Mouse (Mus musculus) neutrophil, adult 5-6 weeks (primary cell): ENCODE data around the gene Tjap1. TPM values are rescaled to one million over a fixed set of nuclear protein-coding genes. Genes with fewer than 3 reads are reported as not detected.
A peak's percentile ranks its signal among the peaks of the same experiment; 100 is the strongest.

ENCODE experiments used
- ATAC-seq: fragments of 151-379, 151-347 bp; 2 replicates; pipeline ENCODE4 v1.8.0; 2017; ENCODE audit warnings: mild to moderate bottlenecking, moderate TSS enrichment; ENCODE audit not compliant: insufficient number of reproducible peaks, poor library complexity, low FRiP score, severe bottlenecking; ENCODE audit errors: extremely low read depth
- total RNA-seq: library from RNA; stranded (forward); fragments of 200-1000 nt; gene quantifications from 2 replicates; pipeline ENCODE4 v1.2.3, GENCODE M21; 2017

Tjap1 gene
- total RNA-seq, 1 experiment from 2014 or later = 17.2 TPM

DNA sequence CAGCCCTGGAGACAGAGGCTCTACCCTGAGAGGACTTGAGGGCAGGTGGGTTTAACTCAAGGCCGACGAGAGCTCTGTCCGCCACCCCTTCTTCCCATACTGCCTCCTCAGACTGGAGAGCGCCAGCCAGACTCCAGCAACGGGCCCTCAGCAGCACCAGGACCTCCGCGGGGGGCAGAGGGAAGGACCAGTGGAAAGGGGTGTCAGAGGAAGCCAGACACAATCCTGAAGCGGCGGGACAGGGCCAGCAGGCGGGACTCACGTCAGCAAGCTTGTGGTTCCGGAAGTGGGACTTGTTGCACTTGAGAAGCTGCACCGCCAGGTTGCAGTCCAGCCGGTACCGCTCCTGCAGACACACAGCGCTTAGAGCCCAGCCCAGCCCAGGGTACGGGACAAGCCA lies 23.2 kb downstream of the Tjap1 start:
- ATAC-seq = no peak

DNA sequence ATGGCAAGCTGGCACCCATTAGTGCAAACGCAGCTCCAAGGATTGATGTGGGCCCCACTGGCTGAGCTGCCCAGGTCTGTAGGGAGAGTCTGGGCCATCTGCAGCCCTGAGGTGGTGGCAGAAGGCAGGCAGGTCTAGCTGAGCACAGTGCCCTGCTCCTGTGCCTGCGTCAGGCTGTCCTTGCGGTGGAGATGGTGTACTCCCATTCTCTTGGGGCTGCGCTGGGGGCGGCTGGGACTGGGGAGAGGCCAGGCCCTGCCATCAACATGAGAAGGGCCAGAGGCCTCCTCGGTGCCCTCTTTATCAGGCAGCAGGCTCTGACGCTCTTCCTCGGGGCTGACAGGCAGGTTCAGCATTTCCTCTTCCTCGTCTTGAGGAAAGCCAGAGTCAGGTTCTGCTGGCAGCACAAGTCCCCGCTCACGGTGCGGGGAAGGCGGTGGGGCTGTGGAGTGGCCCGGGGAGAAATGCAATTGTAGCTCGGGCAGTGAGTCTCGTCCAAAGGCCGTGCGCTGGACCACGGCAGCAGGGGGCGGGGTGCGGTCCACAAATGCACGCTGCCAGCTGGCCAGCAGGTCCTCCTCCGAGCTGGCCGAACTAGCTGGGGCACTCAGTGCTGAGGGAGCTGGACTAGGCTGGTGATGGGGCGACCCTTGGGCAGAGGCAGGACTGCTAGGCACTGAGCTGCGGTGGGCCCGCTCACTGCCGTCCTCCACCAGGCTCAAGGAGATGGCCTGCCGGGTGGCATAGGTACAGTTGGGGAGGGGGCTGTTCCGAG lies 24.4 kb downstream of the Tjap1 start:
- no peak for ATAC-seq

DNA sequence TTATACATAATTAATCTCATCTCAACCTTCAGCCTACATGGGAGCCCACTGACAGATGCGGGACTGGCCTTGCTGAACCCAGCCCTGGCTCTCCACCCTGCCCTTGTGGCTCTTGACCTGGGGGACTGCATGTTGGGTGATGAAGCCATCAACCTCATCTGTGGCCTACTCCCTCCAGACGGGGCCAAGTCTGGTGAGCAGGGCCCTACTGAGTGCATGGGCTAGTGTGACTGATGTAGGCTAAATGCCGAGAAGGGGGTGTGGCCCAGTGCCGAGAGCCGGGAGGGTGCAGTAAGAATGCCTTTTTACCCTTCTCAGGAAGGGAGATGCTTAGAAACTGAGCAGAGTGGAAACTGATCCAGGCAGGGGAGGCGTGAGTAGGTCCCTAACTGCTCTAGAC lies 27.7 kb downstream of the Tjap1 start:
- ATAC-seq = no peak

DNA sequence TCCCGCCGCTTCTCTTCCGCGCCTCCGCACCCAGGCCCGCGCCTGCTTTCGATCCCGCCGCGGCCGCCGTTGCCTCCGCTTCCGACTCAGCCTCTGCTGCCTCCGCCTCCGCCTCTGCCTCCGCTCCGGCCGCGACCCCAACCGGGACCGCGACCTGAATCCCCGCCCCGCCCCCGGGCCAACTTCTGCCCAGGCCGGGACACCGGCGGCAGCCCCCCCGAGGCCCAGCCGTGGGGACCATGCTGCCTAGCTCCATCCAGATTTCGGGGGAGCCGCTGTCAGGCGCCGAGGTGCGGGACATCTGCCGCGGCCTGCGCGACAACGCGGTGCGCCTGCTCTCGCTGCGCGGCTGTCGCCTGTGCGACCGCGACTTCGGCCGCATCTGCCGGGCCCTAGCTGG lies 28.7 kb downstream of the Tjap1 start:
- ATAC-seq = no peak

DNA sequence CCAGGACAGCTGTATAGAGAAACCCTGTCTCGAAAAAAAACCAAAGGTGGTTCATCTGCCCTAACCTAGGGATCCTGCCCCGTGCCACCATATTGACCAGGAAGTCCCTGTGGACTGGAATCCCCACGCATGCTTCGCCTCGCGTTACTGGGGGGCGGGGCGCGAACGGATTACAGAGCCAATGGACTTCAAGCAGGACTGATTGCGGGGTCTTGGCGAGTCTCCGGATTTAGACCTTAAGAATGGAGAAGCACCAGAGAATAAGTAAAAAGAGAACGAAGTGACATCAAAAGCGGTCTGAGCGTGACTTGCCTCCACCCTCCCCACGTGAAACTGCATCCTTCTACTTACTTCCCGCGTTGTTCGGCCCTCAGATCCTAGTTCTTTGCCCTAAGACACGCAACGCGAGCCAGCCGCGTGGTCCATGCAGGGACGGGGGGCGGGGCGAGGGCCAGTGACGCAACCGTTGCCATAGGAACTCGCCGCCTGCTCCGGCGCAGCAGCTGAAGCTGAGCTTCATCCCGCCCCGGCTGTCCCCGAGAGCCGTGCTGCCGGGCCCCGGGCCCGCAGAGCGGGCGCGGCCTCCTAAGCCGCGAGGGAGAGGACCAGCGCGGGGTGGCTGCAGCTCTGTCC lies 29.3 kb downstream of the Tjap1 start, which contains the start of gene Lrrc73:
Lrrc73 (plus strand) TSS at position 80 of the 633 bp plus-strand sequence.
- peak; percentile 59 for ATAC-seq

DNA sequence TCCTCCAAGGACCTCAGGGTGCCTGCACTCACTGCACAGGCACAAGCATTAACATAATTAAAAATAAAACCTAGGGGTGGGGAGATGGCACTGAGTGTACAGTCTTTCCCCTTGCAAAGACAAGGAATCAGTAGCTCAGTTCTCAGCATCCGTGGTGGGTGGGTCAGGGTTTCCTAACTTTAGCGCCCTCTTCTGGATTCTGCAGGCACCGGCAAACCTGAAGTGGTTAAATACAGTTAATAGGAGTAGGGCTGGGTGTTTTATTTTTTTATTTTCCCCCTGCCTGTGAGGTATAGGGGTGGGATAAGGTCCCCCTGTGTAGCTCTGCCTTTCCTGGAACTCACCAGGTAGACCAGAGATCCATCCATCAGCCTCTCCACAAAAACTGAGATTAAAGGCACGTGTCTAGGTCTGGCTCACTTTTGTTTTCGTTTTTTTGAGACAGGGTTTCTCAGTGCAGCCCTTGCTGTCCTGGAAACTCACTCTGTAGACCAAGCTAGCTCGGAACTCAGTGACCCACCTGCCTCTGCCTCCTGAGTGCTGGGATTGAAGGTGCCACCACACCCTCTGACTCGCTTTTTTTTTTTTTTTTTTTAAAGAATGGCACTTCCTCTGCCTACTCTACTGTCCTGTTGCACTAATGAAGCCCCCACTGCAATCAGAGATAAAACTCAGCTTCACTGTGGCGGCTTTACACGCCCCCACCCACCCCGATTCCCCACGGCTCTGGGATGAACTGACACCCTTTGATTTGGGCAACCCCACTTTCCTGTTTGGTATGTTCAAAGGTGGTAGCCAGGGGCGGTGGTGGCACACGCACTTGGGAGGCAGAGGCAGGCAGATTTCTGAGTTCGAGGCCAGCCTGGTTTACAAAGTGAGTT lies 30.0 kb downstream of the Tjap1 start:
- no peak for ATAC-seq

DNA sequence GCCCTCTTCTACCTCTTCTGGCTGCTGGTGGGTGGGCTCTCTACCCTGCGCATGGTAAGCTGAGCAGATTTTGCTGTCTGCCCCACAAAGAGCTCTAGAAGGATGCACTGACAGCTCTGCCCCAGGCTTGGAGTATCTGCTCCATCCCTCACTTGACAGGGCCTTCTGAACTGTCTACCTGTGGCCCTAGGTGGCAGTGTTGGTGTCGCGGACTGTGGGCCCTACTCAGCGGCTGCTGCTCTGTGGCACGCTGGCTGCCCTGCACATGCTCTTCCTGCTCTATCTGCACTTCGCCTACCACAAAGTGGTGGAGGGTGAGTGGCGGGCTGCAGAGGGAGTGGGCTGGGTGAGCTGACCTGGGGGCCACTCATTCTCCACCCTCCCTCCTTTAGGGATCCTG lies 31.7 kb downstream of the Tjap1 start:
- ATAC-seq = no peak

DNA sequence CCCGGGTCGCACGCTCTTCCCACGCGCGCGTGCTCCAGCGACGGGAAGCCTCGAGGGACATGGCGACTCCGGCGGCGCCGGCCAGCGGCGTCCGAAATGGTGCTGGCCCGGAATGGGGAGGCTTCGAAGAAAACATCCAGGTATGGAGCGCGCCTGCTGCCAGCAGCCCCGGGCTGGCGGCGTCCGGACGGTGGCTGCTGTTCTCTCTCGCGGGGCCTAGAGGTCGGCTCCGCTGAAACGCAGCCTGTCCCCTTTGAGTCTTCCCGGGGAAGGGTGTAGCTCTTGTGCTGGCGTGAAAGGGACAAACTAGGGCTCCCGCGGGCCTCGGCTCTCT lies 34.7 kb downstream of the Tjap1 start:
- no peak for ATAC-seq

DNA sequence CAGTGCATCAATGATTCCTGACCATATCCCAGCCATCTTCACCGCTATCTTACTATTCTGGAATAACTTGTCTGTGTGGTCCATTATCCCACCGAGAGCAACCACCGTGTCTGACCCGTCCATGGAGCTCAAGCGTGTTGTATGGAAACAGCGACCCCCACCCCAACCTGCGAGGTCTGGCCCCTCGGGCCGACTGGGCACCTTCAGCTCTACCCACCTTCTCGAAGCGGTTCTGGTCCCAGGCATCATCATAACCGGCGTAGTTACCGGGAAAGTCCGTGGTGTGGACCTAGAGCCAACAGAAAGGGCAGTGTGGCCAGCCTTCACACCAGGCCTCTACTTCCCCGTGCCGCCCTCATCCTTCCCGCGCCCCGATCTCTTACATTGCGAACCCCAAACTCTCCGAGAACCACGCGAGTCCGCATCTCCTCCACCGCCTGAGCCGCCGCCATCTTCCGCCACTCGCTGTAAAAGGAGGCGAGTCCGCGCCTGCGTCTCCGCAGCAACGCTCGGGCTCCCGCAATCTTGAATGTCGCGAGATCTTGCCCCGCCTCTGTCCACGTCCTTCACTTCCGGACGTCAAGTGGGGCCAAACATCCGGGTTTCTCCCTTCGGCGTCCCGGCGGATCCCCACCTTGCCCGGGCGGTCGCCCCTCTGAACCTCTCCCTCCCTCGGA lies 35.2 kb downstream of the Tjap1 start, which contains the start of the genes Polr1c and Yipf3:
Polr1c (minus strand) TSS at position 543 of the 677 bp plus-strand sequence.
Yipf3 (plus strand) TSS at position 569 of the 677 bp plus-strand sequence.
- peak; percentile 87 for ATAC-seq

DNA sequence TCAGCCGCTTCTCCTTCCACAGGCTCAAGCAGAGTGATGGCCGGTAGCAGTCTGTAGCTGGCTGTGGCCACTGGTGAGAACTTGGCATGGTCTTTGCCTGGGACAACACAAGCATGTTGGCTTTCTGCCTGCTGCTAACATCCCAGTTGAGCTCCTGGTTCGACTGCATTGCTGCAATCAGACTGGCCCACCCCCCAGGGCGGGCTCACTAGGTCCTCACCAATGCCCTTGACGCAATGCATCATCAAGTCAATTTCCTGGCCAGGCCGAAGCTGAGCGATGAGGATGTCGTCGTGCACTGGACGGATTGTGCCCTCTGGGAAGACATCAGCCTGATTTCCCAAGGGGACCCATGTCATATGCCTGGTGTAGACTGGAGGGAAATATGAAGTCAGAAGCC lies 38.2 kb downstream of the Tjap1 start:
- ATAC-seq = no peak

DNA sequence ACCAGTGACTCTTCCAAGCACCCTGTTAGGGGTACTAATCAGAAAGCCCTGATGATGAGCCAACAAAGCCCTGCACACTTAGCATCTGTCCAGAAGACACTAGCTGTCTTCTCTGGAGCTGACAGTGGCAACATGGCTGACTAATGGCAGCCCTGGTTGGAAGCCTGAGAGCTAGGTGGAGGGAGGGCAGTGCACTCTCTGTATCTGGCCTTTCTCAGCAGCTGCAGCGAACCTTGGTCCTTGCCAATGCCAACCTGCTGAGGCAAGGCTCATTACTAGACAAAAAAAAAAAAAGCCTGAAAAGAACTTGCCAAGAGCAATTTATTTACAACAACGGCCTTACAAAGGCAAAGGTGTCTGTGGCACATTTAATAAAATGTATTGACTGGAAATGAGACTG lies 39.2 kb downstream of the Tjap1 start:
- no peak for ATAC-seq

DNA sequence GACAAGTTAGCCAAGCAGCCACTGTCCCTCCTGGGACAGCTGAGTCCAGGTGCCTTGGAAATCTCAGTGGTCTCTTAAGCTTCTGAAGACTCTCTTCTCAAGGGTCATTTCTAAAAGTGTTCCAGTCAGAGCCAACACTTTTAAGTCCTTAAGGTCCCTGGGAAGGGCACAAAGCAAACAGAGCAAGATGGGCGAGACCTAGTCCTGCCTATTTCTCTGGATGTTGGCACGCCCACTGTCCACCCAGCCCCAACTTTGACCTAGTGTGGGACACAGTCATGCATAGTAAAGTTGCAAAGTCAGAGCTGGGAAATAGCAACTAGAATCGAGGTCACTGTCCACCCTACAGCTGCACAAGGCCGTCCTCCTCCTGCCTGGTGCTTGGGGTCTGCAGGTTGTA lies 39.8 kb downstream of the Tjap1 start:
- no peak for ATAC-seq

DNA sequence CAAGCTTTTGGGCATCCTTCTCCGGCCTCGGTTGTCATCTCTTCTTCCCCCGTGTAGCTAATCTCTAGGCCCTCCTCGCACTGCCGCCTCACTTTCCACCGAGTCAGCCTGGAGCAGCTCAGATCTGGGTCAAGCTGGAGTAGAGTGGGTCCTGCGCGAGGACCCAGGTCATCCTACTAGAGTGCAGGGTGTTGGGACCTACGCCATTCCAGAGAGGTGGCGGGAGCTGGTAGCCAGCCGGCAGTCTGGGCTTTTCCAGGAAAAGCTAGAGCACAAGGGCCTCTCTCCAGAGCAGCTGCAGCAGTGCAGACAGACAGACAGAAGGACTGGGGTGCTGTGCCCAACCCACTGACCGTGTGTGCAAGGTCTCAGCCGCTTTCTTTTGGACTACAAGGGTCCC lies 40.6 kb downstream of the Tjap1 start:
- no peak for ATAC-seq

DNA sequence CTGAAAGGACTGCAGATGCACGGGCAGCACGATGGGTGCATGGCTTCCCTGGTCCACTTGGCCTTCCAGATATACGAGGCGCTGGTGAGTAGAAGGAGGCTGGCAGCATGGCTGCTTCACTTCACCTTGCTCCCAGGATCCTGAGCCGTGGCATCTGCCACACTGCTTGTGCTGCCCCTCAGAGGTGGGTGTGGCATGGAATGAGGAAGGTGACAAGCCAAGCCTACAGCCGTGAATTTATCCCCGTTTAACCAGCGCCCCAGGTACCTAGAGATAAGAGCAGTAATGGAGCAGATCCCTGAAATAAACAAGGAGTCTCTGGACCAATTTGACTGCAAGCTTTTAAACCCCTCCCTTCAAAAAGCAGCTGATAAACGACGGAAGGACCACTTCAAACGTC lies 41.4 kb downstream of the Tjap1 start:
- no peak for ATAC-seq

DNA sequence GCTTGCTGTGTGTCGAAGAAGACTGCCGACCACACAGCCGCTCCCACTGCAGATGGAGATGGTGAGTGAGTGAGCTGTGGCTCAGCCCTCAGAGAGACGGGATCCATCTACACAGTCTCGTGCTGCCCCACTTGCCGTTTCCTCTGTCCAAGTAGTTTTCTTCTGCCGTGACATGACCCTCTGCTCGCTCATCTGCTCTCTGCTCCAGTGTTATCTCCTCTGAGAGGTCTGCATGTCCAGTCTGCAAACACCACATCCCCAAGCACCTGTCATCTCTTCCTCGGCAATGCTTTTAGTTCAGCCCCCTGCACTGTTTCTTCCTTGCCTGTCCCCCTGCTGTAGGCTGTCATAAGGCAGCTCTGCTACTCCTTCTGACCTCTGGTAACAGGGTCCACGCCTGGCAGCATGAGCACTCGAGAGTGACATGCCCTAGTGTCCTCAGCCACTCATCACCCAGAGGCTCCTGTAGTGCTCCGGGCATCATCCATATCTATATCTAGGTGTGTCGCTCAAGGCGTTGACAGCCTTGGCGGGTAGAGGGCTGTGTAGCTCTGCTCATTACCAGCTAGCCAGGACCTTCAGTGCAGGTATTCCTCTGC lies 43.2 kb downstream of the Tjap1 start:
- no peak for ATAC-seq

DNA sequence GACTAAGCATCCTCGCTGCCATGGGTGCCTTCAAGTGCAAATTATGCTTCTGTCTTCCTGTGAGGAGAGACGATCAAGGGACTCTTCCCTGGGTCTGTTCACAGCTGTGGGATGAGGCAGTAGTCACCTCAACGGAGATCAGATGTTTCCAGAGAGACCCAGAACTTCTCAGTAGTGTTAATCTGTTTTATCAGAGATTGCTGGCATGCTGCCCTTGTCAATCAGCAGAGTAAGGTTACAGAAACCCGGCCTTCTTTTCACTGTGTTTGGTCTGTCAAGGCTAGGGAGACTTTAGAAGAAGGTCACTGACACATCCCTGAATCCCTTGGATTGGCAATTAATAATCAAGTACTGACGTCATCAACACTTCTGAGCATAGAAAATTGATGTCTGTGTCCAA lies 45.3 kb downstream of the Tjap1 start:
- no peak for ATAC-seq

DNA sequence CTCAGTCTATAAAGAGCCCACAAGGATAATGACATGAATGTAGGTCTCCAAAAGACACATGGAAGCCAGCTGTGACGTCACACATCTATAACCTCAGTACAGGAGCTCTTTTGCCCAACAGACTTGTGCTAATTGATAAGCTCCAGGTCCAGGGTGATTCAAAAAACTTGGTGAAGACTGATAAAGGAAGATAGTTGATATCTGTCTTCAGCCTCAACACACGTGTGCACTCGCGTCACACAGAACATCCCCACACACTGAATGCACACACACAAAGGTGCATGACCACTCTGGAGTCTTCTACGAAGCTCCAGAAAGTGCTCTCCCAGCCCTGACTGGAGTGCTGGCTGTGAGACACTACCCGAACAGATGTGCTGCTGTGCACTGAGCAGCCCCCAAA lies 45.7 kb downstream of the Tjap1 start:
- no peak for ATAC-seq

DNA sequence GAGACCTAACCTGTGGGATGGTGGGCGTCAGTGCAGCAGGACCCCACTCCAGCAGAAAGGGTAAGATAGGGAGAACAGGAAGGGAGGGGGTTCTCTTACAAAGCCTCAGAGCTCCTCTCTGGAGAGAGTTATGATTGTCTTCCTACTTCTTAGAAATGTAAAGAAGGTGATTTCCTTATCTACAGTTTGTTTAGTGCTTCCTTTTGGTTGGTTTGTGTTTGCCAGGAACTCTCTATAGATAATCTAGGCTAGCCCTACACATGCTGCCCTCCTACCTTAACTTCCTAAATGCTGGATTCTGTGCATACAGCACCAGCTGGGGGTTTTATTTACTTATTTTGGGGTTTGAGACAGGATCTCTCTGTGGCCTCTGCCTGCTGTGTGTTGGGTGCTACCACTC lies 46.8 kb downstream of the Tjap1 start:
- no peak for ATAC-seq

DNA sequence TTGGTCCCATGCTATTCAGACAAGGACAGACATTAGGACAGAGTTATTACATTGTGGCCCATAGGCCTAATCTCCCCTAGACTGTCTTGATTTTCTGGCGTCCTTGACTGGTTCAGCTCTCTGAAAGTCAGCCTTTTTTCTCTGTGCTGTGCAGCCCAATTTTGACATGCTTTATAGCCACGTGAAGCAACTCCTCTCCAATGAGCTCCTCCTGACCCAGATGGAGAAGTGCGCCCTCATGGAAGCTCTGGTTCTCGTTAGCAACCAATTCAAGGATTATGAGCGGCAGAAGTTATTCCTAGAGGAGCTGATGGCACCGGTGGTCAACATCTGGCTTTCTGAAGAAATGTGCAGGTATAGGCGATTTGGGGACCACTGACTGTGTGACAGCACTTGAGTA lies 55.2 kb downstream of the Tjap1 start:
- ATAC-seq = no peak
